ENCODE assay signal across 28 mouse cellular contexts in genomic region chr2:133791031-133791430, GRCm38 (mm10).
"Had no signal": no experiment of that assay in that cellular context is flagged by ENCODE, and none has a peak within 500 bp of the region (broad histone marks: within the 10 kb centered on the region; RNA-seq: fewer than 3 reads in every experiment).

No protein-coding gene starts in this region.

- H3K36me3 ChIP-seq: embryonic facial prominence, embryonic 10.5 days; embryonic facial prominence, embryonic 12.5 days; embryonic facial prominence, embryonic 13.5 days; embryonic facial prominence, embryonic 15.5 days; forebrain, embryonic 10.5 days; forebrain, embryonic 12.5 days; forebrain, embryonic 15.5 days had no signal

- H3K27me3 ChIP-seq: embryonic facial prominence, embryonic 12.5 days; embryonic facial prominence, embryonic 13.5 days; embryonic facial prominence, embryonic 15.5 days; forebrain, embryonic 12.5 days; forebrain, embryonic 13.5 days; forebrain, embryonic 15.5 days had no signal

- H3K4me3 ChIP-seq: embryonic facial prominence, embryonic 10.5 days; embryonic facial prominence, embryonic 12.5 days; embryonic facial prominence, embryonic 13.5 days; embryonic facial prominence, embryonic 15.5 days; erythroblast, embryonic 14.5 days; forebrain, embryonic 10.5 days; forebrain, embryonic 12.5 days; forebrain, embryonic 13.5 days; forebrain, embryonic 15.5 days; gastrocnemius, adult 2 months; heart, adult 2 months had no signal

- H3K4me1 ChIP-seq: embryonic facial prominence, embryonic 10.5 days; embryonic facial prominence, embryonic 12.5 days; forebrain, embryonic 10.5 days; forebrain, embryonic 12.5 days; forebrain, embryonic 13.5 days; forebrain, embryonic 15.5 days had no signal

- DNase-seq: cerebellum, adult 8-10 months; cerebellum, adult 9-10 months; cerebellum, adult 9-11 months; cerebellum, postnatal 10 days; cerebellum, postnatal 14 days; cerebellum, postnatal 25 days; cerebellum, postnatal 36 days; embryo, embryonic 11 days; forebrain, postnatal 0 days; gastrocnemius, adult 2 months; gastrocnemius, postnatal 10 days; gastrocnemius, postnatal 14 days; gastrocnemius, postnatal 25 days; gastrocnemius, postnatal 36 days; heart, adult 11 months; heart, adult 18-20 months; heart, adult 2 months had no signal

- H3K27ac ChIP-seq: embryonic facial prominence, embryonic 10.5 days; embryonic facial prominence, embryonic 12.5 days; embryonic facial prominence, embryonic 13.5 days; embryonic facial prominence, embryonic 15.5 days; forebrain, embryonic 10.5 days; forebrain, embryonic 12.5 days; forebrain, embryonic 13.5 days; forebrain, embryonic 15.5 days; gastrocnemius, adult 2 months; heart, adult 2 months had no signal

- ATAC-seq: forebrain, embryonic 13.5 days; forebrain, embryonic 14.5 days; forebrain, embryonic 15.5 days; forebrain, embryonic 16.5 days; forebrain, postnatal 0 days had no signal

- H3K9me3 ChIP-seq: embryonic facial prominence, embryonic 10.5 days; embryonic facial prominence, embryonic 12.5 days; embryonic facial prominence, embryonic 13.5 days; embryonic facial prominence, embryonic 15.5 days; forebrain, embryonic 10.5 days; forebrain, embryonic 12.5 days; forebrain, embryonic 13.5 days; forebrain, embryonic 15.5 days had no signal
